Mouse (Mus musculus) embryonic fibroblast, embryonic 13.5 days (primary cell): ENCODE measurements around the gene Gm11213.

Source experiments
- CTCF ChIP-seq: IDR thresholded peaks from 2 replicates; pipeline ENCODE4 v1.5.1; 2011; ENCODE audit warnings: mild to moderate bottlenecking, control low read depth, low read length, moderate library complexity, borderline replicate concordance; ENCODE audit not compliant: insufficient read depth
- POLR2A ChIP-seq: IDR thresholded peaks from 2 replicates; pipeline ENCODE4 v1.6.1; 2011; ENCODE audit warnings: low read depth, mild to moderate bottlenecking, control low read depth, low read length, moderate library complexity

- no peak for TF ChIP-seq POLR2A
- no peak for TF ChIP-seq CTCF
Measured at GRCm38 (mm10) chr4:63569322-63569721, 35.7 kb downstream of the Gm11213 start.
